Mouse (Mus musculus) G1E (cell line): ENCODE measurements at regions not wholly inside any gene's neighbourhood (a gene's known extent, or its start where the extent isn't known, plus 50 kb on each side); places are given as distances from the start of the nearest gene placed in this dataset.

Experiments used
- CTCF ChIP-seq: IDR thresholded peaks from 2 replicates; pipeline ENCODE4 v1.5.1; 2012; ENCODE audit warnings: low read depth, low read length, inconsistent platforms, mixed read lengths
- GATA1 ChIP-seq: IDR thresholded peaks from 2 replicates; pipeline ENCODE4 v1.6.1; 2012; ENCODE audit warnings: borderline replicate concordance, low read length, inconsistent platforms, mixed read lengths
- GATA2 ChIP-seq: IDR thresholded peaks from 2 replicates; pipeline ENCODE4 v1.6.1; 2012; ENCODE audit warnings: low read depth, low read length, inconsistent platforms, borderline replicate concordance
- POLR2AphosphoS5 ChIP-seq: IDR thresholded peaks from 2 replicates; pipeline ENCODE4 v1.6.1; 2012; ENCODE audit warnings: low read depth, low read length, inconsistent platforms; ENCODE audit not compliant: insufficient replicate concordance
- TAL1 ChIP-seq: conservative IDR thresholded peaks from 2 replicates; pipeline ENCODE4 v1.6.1; 2012; ENCODE audit warnings: low read depth, low read length, inconsistent platforms, mixed read lengths

DNA sequence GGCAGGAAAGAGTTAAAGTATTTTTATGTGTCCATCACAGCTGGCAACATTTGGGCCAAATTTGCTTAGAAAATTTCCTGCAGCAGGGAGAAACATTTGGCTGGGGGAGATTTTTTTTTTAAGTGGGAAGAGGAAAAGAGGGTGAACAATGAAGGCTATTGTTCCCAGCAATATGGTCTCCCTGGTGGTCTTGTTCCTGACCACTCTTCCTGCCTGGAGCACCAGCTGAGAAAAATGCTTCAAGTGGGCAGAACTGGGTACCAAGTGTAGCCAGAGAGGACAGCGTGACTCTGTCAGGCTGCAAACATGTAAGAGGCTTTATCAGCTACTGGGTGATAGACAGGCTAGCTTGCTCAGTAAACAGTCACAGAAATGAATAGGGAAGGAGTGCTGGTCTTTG lies 194.3 kb upstream of the Palmd start:
- TF ChIP-seq CTCF (no peak), GATA1 (no peak), TAL1 (no peak), POLR2AphosphoS5 (no peak), GATA2 (no peak)
